Mouse (Mus musculus) frontal cortex, postnatal 36 days (tissue): Measurements from ENCODE around the gene Apobec1.
"Not testable (repeated sequence)": the region's sequence is repeated elsewhere in the genome, so short reads cannot be mapped to it uniquely, and the experiment has no call there.

Source experiments
- DNase-seq, 2 experiments: peaks; one replicate each; pipeline ENCODE4 v3.0.0; 2022; ENCODE audit warnings: low spot score in 2 of 2

Apobec1 gene

DNA sequence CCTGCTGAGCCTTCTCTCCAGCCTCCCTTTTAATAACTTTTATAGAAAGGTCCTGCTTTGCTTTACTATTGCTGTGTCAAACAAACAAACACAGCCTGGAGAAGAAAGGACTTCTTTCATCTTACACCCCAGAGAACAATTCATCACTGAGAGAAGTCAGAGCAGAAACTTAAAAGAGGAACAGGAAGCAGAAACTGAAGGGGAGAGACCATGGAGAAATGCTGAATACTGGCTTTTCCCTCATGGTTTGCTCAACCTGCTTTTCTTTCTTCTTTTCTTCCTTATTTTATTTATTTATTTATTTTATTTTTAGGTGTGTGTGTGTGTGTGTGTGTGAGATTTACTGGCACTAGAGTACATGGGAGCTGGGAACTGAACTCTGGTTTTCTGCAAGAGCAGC lies 2.0 kb upstream of the Apobec1 start:
- DNase-seq: no peak

DNA sequence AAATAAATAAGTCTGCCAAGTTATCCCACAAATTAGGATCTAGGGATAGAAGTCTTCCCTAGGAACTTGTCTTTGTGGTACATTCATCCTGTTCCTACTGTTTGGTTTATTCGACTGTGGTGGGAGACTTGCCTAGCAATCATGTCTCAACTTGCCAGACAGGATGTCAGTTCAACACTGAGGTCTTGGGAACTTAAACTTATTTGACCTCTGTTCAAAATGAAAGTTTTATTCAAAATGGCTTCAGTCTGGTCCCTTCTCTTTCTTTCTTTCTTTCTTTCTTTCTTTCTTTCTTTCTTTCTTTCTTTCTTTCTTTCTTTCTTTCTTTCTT lies 713 bp upstream of the Apobec1 start:
- no peak for DNase-seq

DNA sequence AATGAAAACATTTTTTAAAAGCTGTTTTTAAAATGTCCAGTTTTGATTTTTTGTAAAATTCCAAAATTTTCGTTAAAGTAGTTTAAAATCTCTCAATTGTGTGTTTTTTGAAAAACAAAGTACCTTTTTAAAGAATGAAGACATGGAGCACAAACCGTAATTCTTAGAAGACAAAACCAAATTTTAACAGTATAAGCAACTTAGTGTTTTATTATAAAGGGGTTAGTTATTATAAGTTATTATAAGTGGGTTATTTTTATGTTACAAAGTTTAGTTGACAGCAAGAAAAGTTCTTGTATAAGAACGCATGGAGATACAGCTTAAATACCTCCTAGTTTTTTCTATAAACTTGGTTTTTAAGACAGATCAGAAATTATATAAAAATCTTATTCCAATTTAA lies 629 bp downstream of the Apobec1 start:
- no peak for DNase-seq

GRCm38 (mm10) chr6:122601031-122601430 lies 1.2 kb downstream of the Apobec1 start:
- DNase-seq: no peak

DNA sequence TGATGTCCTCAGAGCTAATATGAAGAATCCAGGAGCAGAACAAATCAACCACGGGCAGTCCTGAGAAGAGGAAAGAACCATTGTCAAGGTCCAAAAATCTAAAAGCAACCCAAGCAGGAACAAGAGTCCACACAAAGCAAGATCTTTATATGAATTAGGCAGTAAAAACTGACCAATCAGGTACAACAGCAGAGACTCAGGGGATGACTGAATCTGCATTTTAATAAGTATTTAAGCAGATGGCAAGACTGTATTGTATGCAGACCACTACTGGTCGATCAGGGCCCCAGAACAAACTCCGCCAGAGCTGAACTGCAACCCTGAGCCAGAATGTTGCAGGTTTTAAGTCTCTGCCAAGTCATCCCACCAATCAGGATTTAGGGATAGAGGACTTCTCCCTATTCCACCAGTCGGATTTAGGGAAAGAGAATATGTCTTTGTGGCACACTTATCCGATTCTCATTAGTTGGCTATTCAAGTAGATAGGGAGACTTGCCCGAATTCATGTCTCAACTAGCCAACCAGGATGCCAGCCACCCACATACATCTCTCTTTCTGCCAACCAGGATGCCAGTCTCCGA lies 2.1 kb downstream of the Apobec1 start:
- DNase-seq: no peak

DNA sequence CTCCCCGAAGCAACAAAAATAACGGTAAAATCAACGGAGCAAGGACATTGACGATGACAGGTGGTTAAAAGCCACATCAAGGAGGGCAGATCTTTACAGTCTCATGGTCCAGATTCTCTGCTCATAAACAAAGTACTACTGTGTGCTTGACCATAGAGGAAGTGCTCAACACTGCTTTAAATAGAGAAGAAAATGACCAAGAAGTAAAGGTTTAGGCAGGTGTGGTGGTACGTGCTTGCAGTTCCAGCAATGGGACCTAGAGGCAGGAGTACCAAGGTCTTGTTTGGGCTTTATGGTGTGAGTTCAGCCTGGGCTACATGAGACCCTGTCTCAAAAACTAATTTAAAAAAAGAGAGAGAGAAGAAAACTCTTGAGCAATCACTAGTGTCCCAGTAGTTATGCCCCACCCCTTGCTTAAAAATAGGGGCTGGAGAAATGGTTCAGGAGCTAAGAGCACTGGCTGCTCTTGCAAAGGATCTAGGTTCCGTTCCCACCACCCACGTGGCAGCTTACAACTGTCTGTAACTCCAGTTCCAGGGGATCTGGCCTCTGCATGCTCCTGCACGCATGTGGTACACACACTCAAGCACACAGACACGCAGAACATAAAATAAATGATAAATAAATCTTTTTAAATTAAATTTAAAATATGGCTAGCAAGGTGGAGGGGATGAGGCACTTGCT lies 3.0 kb downstream of the Apobec1 start:
- no peak for DNase-seq

- DNase-seq: no peak
Measured at GRCm38 (mm10) chr6:122598436-122598835, 3.8 kb downstream of the Apobec1 start.

GRCm38 (mm10) chr6:122598014-122598413 lies 4.2 kb downstream of the Apobec1 start:
- no peak for DNase-seq

DNA sequence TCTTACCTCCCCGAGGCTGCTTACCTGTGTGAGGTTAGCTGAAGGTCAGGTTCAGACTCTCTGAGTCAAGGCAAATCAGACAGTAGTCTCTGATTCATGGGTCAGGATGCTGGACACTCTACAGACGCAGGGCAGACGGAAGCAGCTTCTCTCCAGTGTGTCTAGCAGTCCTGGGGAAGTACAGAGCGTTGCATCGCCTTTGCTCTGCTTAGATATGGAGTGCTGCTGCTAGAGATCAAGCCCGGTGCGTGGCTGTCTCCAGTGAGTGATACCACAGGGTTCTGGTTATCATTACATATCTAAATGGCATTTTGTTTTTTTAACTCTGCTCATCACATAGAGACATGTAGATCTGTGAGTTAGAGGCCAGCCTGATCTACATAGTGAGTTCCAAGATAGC lies 5.6 kb downstream of the Apobec1 start:
- no peak for DNase-seq

- peak in 1 of 2 experiments; percentile 28 for DNase-seq
Measured at GRCm38 (mm10) chr6:122595637-122596036, 6.6 kb downstream of the Apobec1 start.

- DNase-seq: no peak
Measured at GRCm38 (mm10) chr6:122592905-122593304, 9.3 kb downstream of the Apobec1 start.

DNA sequence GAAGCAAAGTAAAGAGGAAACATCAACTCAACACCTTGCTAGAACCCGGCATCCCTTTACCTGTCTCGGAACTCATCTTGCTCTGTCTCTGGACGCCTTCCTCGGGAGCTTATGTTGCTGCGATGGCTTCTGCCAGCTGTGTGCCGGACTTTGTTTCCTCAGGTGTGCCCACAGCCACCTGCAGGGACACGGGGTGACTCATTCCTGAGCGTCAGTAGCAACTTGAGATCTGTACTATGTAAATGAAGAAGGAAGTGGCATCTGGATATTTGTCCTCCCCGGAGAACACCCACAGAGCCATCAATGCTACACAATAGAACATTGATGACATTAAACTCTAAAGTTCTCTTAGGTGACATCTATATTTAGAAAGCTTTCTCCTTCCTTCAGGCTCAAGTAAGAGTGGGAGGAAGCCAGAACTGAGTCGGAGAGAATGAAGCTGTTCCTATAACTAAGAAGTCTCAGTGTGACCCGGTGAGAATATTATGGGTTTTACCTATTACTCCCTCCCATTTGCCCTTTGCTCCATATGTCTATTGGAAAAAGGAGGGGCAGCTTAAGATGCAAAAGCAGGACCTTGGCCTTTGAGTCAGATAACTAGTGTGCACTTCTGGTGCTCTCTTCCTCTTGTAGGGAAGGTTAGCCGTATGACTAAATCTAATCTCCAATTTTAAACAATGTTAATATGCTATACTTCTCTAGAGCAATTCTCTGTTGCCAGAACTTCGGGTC lies 11.1 kb downstream of the Apobec1 start:
- DNase-seq: no peak

GRCm38 (mm10) chr6:122579086-122579485 lies 23.2 kb downstream of the Apobec1 start:
- no peak for DNase-seq

- DNase-seq: no peak
Measured at GRCm38 (mm10) chr6:122577030-122577429, 25.2 kb downstream of the Apobec1 start.

DNA sequence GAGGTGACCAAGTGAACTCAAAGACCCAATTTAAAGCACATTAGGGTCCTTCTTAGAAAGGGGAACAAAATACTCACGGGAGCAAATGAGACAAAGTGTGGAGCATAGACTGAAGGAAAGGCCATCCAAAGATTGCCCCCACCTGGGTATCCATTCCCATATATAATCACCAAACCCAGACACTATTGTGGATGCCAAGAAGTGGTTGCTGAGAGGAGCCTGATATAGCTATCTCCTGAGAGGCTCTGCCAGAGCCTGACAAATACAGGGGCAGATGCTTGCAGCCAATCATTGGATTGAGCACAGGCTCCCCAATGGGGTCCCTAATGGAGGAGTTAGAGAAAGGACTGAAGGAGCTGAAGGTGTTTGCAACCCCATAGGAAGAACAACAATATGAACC lies 27.2 kb downstream of the Apobec1 start:
- not testable (repeated sequence) for DNase-seq

DNA sequence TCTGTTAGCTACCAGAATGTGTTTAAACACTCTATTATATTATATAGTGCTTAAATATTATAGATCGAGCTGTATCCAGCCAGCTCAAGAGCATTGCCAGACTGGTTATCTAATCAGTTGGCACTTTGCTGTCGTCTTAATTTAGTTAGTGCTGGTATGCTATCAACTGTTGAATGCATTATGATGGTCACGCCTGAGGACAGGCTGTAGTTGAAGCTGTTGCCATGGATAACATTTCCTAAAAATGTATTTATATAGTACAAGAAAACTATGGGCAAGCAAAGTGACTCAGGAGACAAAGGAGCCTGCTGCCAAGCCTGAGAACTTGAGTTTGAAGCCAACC lies 30.7 kb downstream of the Apobec1 start:
- peak in 1 of 2 experiments; percentile 10 for DNase-seq

- no peak for DNase-seq
Measured at GRCm38 (mm10) chr6:122570695-122571616, 31.3 kb downstream of the Apobec1 start.

DNA sequence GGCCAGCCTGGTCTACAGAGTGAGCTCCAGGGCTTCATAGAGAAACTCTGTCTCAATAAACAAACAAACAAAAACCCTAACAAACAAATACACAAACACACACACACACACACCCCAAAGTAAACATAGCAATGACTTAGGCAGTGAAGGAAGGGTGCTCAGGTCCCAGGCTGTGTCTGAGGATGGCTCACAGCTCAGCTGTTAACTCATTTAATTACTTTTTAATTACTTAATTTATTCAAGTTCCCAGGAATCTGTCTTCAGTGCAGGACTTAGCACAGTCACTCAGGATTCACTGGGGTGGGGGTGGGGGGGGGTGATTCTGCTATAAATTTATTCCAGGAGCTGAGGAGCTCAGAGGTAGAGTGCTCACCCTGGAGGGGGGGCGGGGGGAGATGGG lies 32.5 kb downstream of the Apobec1 start:
- no peak for DNase-seq

DNA sequence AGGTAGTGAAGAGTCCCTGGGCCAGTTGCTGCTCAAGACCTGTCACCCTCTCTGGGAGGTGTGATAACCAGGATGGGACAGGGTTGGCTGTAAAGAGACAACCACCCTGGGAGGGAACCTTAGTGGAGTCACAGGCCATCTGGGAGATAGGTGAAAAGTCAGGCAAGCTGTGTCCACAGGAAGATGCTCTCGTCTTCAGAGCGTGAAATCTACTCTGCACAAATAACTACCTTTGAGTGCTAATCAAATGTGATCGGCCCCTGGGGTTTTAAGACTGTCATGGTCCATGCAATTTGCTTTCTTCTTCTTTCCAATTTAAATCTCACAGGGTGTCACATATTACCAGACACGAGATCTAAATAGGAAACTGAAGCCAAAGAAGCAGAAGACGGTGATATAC lies 33.1 kb downstream of the Apobec1 start:
- DNase-seq: no peak

DNA sequence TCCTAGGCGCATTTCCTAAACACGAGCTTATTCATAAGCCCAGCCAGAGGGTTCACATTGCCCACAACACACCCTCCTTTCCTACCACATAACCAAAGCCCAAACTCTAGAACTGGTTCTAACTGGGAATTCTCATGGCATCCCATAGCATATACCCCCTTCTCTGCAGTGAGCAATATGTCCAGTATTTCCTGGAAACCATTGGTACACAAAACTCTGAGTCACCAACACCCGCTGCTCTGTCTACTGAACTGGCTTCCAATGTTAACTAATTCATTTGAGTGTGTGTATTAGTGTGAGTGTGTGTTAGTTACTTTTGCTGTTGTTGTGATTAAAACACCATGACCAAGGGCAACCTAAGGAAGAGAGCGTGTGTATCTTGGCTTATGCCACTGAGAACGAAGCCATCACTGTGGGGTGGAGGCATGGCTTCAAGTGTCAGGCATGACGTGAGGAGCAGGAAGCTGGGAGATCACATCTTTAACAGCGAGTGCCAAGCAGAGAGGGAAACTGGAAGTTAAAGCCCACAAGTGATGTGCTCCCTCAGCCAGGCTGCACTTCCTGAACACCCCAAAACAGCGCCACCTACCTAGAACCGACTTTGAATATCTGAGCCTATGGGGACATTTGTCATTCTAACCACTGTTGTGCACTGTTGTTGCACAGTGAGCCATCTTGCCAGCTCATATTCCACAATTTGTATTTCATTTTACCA lies 37.0 kb downstream of the Apobec1 start:
- DNase-seq: no peak

GRCm38 (mm10) chr6:122562463-122562862 lies 39.8 kb downstream of the Apobec1 start:
- DNase-seq: peak; percentile 57 to 82

DNA sequence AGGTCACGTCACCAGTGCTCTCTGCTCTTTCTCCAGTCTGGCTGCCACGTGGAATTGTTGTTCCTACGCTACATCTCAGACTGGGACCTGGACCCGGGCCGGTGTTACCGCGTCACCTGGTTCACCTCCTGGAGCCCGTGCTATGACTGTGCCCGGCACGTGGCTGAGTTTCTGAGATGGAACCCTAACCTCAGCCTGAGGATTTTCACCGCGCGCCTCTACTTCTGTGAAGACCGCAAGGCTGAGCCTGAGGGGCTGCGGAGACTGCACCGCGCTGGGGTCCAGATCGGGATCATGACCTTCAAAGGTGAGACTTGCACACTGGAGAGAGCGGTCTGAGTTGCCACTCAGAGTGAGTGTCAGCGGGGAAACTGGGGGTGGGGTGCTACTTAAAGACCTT lies 41.2 kb downstream of the Apobec1 start:
- no peak for DNase-seq
